In the genomic region with DNA sequence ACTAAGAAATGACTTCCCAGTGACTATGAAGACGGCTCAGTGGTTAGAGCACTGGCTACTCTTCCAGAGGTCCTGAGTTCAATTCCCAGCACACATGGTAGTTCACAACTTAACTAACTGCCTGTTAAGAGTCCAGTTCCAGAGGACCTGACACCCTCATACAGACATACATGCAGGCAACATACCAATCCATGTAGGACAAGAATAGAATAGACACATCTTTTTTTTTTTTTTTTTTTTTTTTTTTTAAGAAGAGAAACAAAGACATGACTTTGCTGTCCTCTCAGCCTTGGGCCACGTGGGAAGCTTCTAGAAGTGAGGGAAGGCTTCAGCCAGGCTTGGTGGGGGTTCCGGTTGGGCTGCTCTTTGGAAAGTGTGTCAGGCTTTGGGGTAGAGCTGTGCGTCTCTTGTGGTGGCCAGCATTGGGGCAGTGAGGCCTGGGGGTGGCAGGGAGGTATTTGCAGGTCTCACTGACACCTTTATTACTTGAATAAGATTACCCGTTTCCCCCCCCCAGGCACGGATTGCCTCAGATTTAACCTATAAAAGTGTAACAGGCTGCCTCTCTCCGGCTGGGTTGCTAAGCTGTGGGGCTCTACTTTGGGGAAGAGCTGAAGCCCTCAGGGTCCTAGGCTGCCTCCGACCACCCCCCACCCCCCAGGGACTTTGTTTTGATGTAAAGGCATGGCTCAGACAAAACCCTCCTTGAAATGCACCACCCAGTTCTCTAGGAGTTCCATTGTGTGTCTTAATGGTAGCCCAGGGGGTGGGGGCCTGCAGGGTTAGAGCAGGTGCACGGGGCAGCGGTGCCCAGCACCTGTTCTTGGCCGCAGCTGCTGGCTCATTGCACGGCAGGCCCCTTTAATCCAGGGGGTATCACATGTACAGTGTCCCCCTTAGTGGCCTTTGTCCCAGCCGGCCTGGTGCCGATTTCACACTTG, we compare ENCODE assay signal across 8 mouse cellular contexts. TPM values are rescaled to one million over a fixed set of nuclear protein-coding genes. Genes with fewer than 3 reads are reported as not detected.
DNase-seq lines count a peak whose midpoint lies in the region; ATAC-seq and TF ChIP-seq lines count a peak whose summit lies in the region.

No protein-coding gene starts in this region.

- H3K27me3 ChIP-seq in forebrain, embryonic 12.5 days, result peaks cover 71% of the 10 kb centered on the region
- peaks cover 32% of the 10 kb centered on the region for H3K27me3 ChIP-seq in forebrain, embryonic 14.5 days (replicated peaks; ENCODE audit: control insufficient read depth, insufficient read depth, low read length)
- H3K27me3 ChIP-seq in midbrain, embryonic 10.5 days (ENCODE audit: low read depth, poor library complexity, severe bottlenecking), result peaks cover 84% of the 10 kb centered on the region
- peaks cover 49% of the 10 kb centered on the region for H3K27me3 ChIP-seq in midbrain, embryonic 15.5 days (replicated peaks)
- H3K27me3 ChIP-seq in intestine, embryonic 16.5 days (replicated peaks; ENCODE audit: control insufficient read depth, insufficient read depth, low read length), result 0 out of 2 replicates have a peak, but pooled peaks cover 2% of the 10 kb centered on the region
- H3K27me3 ChIP-seq in neural tube, embryonic 15.5 days (replicated peaks), result peaks cover 40% of the 10 kb centered on the region
- H3K27me3 ChIP-seq in cerebellum, adult 2 months (ENCODE audit: control insufficient read depth, insufficient read depth, low read length), result no peaks in the 10 kb centered on the region

- 0 out of 2 replicates have a peak overlapping the region, but pooled peaks have one; percentile 19 for H3K27ac ChIP-seq in forebrain, embryonic 12.5 days
- no peak overlapping the region for H3K27ac ChIP-seq in forebrain, embryonic 14.5 days (ENCODE audit: low read depth, low read length)
- H3K27ac ChIP-seq in midbrain, embryonic 10.5 days (replicated peaks), result peak overlapping the region; percentile 63; the same call in 1 of the 2 replicates
- no peak overlapping the region for H3K27ac ChIP-seq in midbrain, embryonic 15.5 days
- H3K27ac ChIP-seq in intestine, embryonic 16.5 days (ENCODE audit: low read length), result peak overlapping the region; percentile 17; the same call in 1 of the 2 replicates
- no peak overlapping the region for H3K27ac ChIP-seq in neural tube, embryonic 15.5 days (replicated peaks)
- H3K27ac ChIP-seq in cerebellum, adult 2 months (ENCODE audit: insufficient read depth, low read length), result no peak overlapping the region

- peaks cover 59% of the 10 kb centered on the region for H3K4me1 ChIP-seq in forebrain, embryonic 12.5 days
- H3K4me1 ChIP-seq in forebrain, embryonic 14.5 days (ENCODE audit: control insufficient read depth, insufficient read depth, low read length), result no peaks in the 10 kb centered on the region; the same call in 1 of the 2 replicates
- H3K4me1 ChIP-seq in midbrain, embryonic 10.5 days, result peaks cover 73% of the 10 kb centered on the region
- H3K4me1 ChIP-seq in midbrain, embryonic 15.5 days, result peaks cover 25% of the 10 kb centered on the region
- peaks cover 44% of the 10 kb centered on the region for H3K4me1 ChIP-seq in intestine, embryonic 16.5 days (ENCODE audit: control insufficient read depth, insufficient read depth, low read length)
- H3K4me1 ChIP-seq in neural tube, embryonic 15.5 days, result peaks cover 44% of the 10 kb centered on the region
- peaks cover 8% of the 10 kb centered on the region for H3K4me1 ChIP-seq in cerebellum, adult 2 months (ENCODE audit: control insufficient read depth, insufficient read depth, low read length)

- H3K4me2 ChIP-seq in forebrain, embryonic 12.5 days, result peak overlapping the region; percentile 87
- H3K4me2 ChIP-seq in forebrain, embryonic 14.5 days (ENCODE audit: low read length), result no peak overlapping the region
- H3K4me2 ChIP-seq in midbrain, embryonic 15.5 days, result no peak overlapping the region; the same call in 1 of the 2 replicates
- H3K4me2 ChIP-seq in intestine, embryonic 16.5 days (ENCODE audit: low read depth, low read length), result peak overlapping the region; percentile 95
- H3K4me2 ChIP-seq in neural tube, embryonic 15.5 days, result peak overlapping the region; percentile 83

- TF ChIP-seq POLR2A in cerebellum, adult 2 months (IDR thresholded peaks at IDR 0.05; ENCODE audit: borderline replicate concordance, insufficient read depth, low read length), result no peak

- WGBS in forebrain, embryonic 12.5 days, result 14% methylated on average over 14 of the region's 14 CpGs
- 19% methylated on average over 14 of the region's 14 CpGs for WGBS in forebrain, embryonic 14.5 days
- 12% methylated on average over 14 of the region's 14 CpGs for WGBS in midbrain, embryonic 10.5 days
- 18% methylated on average over 14 of the region's 14 CpGs for WGBS in midbrain, embryonic 15.5 days
- WGBS in intestine, embryonic 16.5 days, result 43% methylated on average over 14 of the region's 14 CpGs
- 18% methylated on average over 14 of the region's 14 CpGs for WGBS in neural tube, embryonic 15.5 days
- WGBS in cerebellum, adult 2 months, result 65% methylated on average over 14 of the region's 14 CpGs

- ATAC-seq in forebrain, embryonic 12.5 days (ENCODE audit: low FRiP score), result no peak
- ATAC-seq in forebrain, embryonic 14.5 days, result no peak
- ATAC-seq in midbrain, embryonic 15.5 days (replicated peaks), result no peak
- no peak for ATAC-seq in intestine, embryonic 16.5 days
- no peak for ATAC-seq in neural tube, embryonic 15.5 days (ENCODE audit: low FRiP score)

- no peaks in the 10 kb centered on the region for H3K36me3 ChIP-seq in forebrain, embryonic 12.5 days (replicated peaks)
- no peaks in the 10 kb centered on the region for H3K36me3 ChIP-seq in forebrain, embryonic 14.5 days (ENCODE audit: control insufficient read depth, insufficient read depth, low read length)
- H3K36me3 ChIP-seq in midbrain, embryonic 10.5 days, result no peaks in the 10 kb centered on the region
- H3K36me3 ChIP-seq in midbrain, embryonic 15.5 days (replicated peaks), result no peaks in the 10 kb centered on the region
- H3K36me3 ChIP-seq in intestine, embryonic 16.5 days (ENCODE audit: control insufficient read depth, insufficient read depth, low read length), result no peaks in the 10 kb centered on the region
- H3K36me3 ChIP-seq in neural tube, embryonic 15.5 days, result no peaks in the 10 kb centered on the region

- TF ChIP-seq CTCF in cerebellum, adult 2 months (IDR thresholded peaks at IDR 0.05; ENCODE audit: borderline replicate concordance, insufficient read depth, low read depth, low read length), result no peak

- H3K4me3 ChIP-seq in forebrain, embryonic 12.5 days (replicated peaks), result peak overlapping the region; percentile 46
- H3K4me3 ChIP-seq in forebrain, embryonic 14.5 days (ENCODE audit: low read depth, low read length), result no peak overlapping the region
- H3K4me3 ChIP-seq in midbrain, embryonic 10.5 days, result peak overlapping the region; percentile 62
- H3K4me3 ChIP-seq in midbrain, embryonic 15.5 days, result no peak overlapping the region
- H3K4me3 ChIP-seq in intestine, embryonic 16.5 days (ENCODE audit: low read length), result peak overlapping the region; percentile 61
- peak overlapping the region; percentile 46 for H3K4me3 ChIP-seq in neural tube, embryonic 15.5 days (replicated peaks)
- H3K4me3 ChIP-seq in cerebellum, adult 2 months (replicated peaks; ENCODE audit: insufficient read depth, low read depth, low read length), result no peak overlapping the region

- DNase-seq in forebrain, embryonic 14.5 days (ENCODE audit: low spot score), result no peak
- no peak for DNase-seq in midbrain, embryonic 10.5 days (ENCODE audit: low spot score)
- DNase-seq in cerebellum, postnatal 4 days (ENCODE audit: low spot score in 2 of 2), result no peak
- no peak for DNase-seq in cerebellum, adult 2 months

- H3K9me3 ChIP-seq in forebrain, embryonic 12.5 days, result no peaks in the 10 kb centered on the region
- no peaks in the 10 kb centered on the region for H3K9me3 ChIP-seq in forebrain, embryonic 14.5 days (replicated peaks; ENCODE audit: control insufficient read depth, low read length)
- H3K9me3 ChIP-seq in midbrain, embryonic 10.5 days (replicated peaks), result no peaks in the 10 kb centered on the region
- H3K9me3 ChIP-seq in midbrain, embryonic 15.5 days, result no peaks in the 10 kb centered on the region
- no peaks in the 10 kb centered on the region for H3K9me3 ChIP-seq in intestine, embryonic 16.5 days (ENCODE audit: control insufficient read depth, low read length)
- no peaks in the 10 kb centered on the region for H3K9me3 ChIP-seq in neural tube, embryonic 15.5 days (replicated peaks)

- H3K9ac ChIP-seq in forebrain, embryonic 12.5 days, result peak overlapping the region; percentile 36
- no peak overlapping the region for H3K9ac ChIP-seq in forebrain, embryonic 14.5 days (ENCODE audit: low read length)
- H3K9ac ChIP-seq in midbrain, embryonic 15.5 days, result no peak overlapping the region
- H3K9ac ChIP-seq in intestine, embryonic 16.5 days (ENCODE audit: low read depth, low read length), result peak overlapping the region; percentile 82
- no peak overlapping the region for H3K9ac ChIP-seq in neural tube, embryonic 15.5 days (replicated peaks)

RNA-seq across cellular contexts. Expression of gene Snai1, which starts 1.8 kb away (rescaled TPM):
- 11.8 and 14.6 TPM in 2 replicates for polyA plus RNA-seq in forebrain, embryonic 12.5 days (2016; fragmentation: Nextera tagmentation; extraction: Ambion mirVana)
- 3.0 and 5.0 TPM in 2 replicates for polyA plus RNA-seq in forebrain, embryonic 14.5 days (2014; fragmentation: Nextera tagmentation; extraction: Ambion mirVana)
- polyA plus RNA-seq in midbrain, embryonic 10.5 days (2016; fragmentation: Nextera tagmentation; extraction: Ambion mirVana), result 30.0 and 36.1 TPM in 2 replicates
- 5.1 and 6.4 TPM in 2 replicates for polyA plus RNA-seq in midbrain, embryonic 15.5 days (2015; fragmentation: Nextera tagmentation; extraction: Ambion mirVana)
- polyA plus RNA-seq in intestine, embryonic 16.5 days (2015; fragmentation: Nextera tagmentation; extraction: Ambion mirVana), result 15.6 TPM in 2 replicates
- polyA plus RNA-seq in neural tube, embryonic 15.5 days (2015; fragmentation: Nextera tagmentation; extraction: Ambion mirVana), result 6.3 and 8.6 TPM in 2 replicates
- 1.1 and 1.9 TPM in 2 replicates for polyA plus RNA-seq in cerebellum, adult 2 months (2012; rRNA removed)

RNA-seq across cellular contexts. Expression of gene Spata2, which starts 47.1 kb away (rescaled TPM):
- polyA plus RNA-seq in forebrain, embryonic 12.5 days (2016; fragmentation: Nextera tagmentation; extraction: Ambion mirVana), result 19.6 and 23.0 TPM in 2 replicates
- 22.1 and 32.1 TPM in 2 replicates for polyA plus RNA-seq in forebrain, embryonic 14.5 days (2014; fragmentation: Nextera tagmentation; extraction: Ambion mirVana)
- polyA plus RNA-seq in midbrain, embryonic 10.5 days (2016; fragmentation: Nextera tagmentation; extraction: Ambion mirVana), result 19.1 and 23.5 TPM in 2 replicates
- polyA plus RNA-seq in midbrain, embryonic 15.5 days (2015; fragmentation: Nextera tagmentation; extraction: Ambion mirVana), result 34.3 and 34.7 TPM in 2 replicates
- 14.2 and 15.4 TPM in 2 replicates for polyA plus RNA-seq in intestine, embryonic 16.5 days (2015; fragmentation: Nextera tagmentation; extraction: Ambion mirVana)
- 27.0 and 28.6 TPM in 2 replicates for polyA plus RNA-seq in neural tube, embryonic 15.5 days (2015; fragmentation: Nextera tagmentation; extraction: Ambion mirVana)
- polyA plus RNA-seq in cerebellum, adult 2 months (2012; rRNA removed), result 80.2 and 88.0 TPM in 2 replicates

RNA-seq across cellular contexts. Expression of gene Rnf114, which starts 47.4 kb away (rescaled TPM):
- polyA plus RNA-seq in forebrain, embryonic 12.5 days (2016; fragmentation: Nextera tagmentation; extraction: Ambion mirVana), result 126 and 129 TPM in 2 replicates
- polyA plus RNA-seq in forebrain, embryonic 14.5 days (2014; fragmentation: Nextera tagmentation; extraction: Ambion mirVana), result 150 and 151 TPM in 2 replicates
- polyA plus RNA-seq in midbrain, embryonic 10.5 days (2016; fragmentation: Nextera tagmentation; extraction: Ambion mirVana), result 139 and 154 TPM in 2 replicates
- 131 and 140 TPM in 2 replicates for polyA plus RNA-seq in midbrain, embryonic 15.5 days (2015; fragmentation: Nextera tagmentation; extraction: Ambion mirVana)
- polyA plus RNA-seq in intestine, embryonic 16.5 days (2015; fragmentation: Nextera tagmentation; extraction: Ambion mirVana), result 75.7 and 76.5 TPM in 2 replicates
- polyA plus RNA-seq in neural tube, embryonic 15.5 days (2015; fragmentation: Nextera tagmentation; extraction: Ambion mirVana), result 98.4 and 106 TPM in 2 replicates
- 101 and 106 TPM in 2 replicates for polyA plus RNA-seq in cerebellum, adult 2 months (2012; rRNA removed)

Comparison
In these comparisons a context has a peak if more than half of its experiments do, and no peak if none do; other contexts are left out.
1. H3K27ac ChIP-seq: peak in forebrain, embryonic 12.5 days (single experiment), midbrain, embryonic 10.5 days (single experiment) and intestine, embryonic 16.5 days (single experiment); none in forebrain, embryonic 14.5 days (single experiment), midbrain, embryonic 15.5 days (single experiment), neural tube, embryonic 15.5 days (single experiment) and cerebellum, adult 2 months (single experiment).
2. H3K4me2 ChIP-seq: peak in forebrain, embryonic 12.5 days (single experiment), intestine, embryonic 16.5 days (single experiment) and neural tube, embryonic 15.5 days (single experiment); none in forebrain, embryonic 14.5 days (single experiment) and midbrain, embryonic 15.5 days (single experiment).
3. H3K4me3 ChIP-seq: peak in forebrain, embryonic 12.5 days (single experiment), midbrain, embryonic 10.5 days (single experiment), intestine, embryonic 16.5 days (single experiment) and neural tube, embryonic 15.5 days (single experiment); none in forebrain, embryonic 14.5 days (single experiment), midbrain, embryonic 15.5 days (single experiment) and cerebellum, adult 2 months (single experiment).
4. H3K9ac ChIP-seq: peak in forebrain, embryonic 12.5 days (single experiment) and intestine, embryonic 16.5 days (single experiment); none in forebrain, embryonic 14.5 days (single experiment), midbrain, embryonic 15.5 days (single experiment) and neural tube, embryonic 15.5 days (single experiment).